In genomic region chr3:41484920-41485319, GRCm38 (mm10) we compare ENCODE assay signal across 23 mouse cellular contexts.
"Had no signal": no experiment of that assay in that cellular context is flagged by ENCODE, and none has a peak within 500 bp of the region (broad histone marks: within the 10 kb centered on the region; RNA-seq: fewer than 3 reads in every experiment).

No protein-coding gene starts in this region.

- ATAC-seq: hindbrain, postnatal 0 days; intestine, embryonic 16.5 days; liver, postnatal 0 days had no signal

- H3K27me3 ChIP-seq: heart, embryonic 13.5 days; heart, embryonic 15.5 days; hindbrain, embryonic 13.5 days; hindbrain, embryonic 15.5 days; kidney, embryonic 15.5 days; limb, embryonic 12.5 days; liver, embryonic 13.5 days; liver, embryonic 15.5 days had no signal

- DNase-seq: gastrocnemius, postnatal 14 days; gastrocnemius, postnatal 36 days; heart, adult 2 months; heart, postnatal 14 days; heart, postnatal 36 days; kidney, adult 11 months; kidney, adult 2 months; kidney, adult 9 months; kidney, postnatal 14 days; kidney, postnatal 36 days; layer of hippocampus, adult 9-11 months; liver; liver, embryonic 13.5 days; liver, postnatal 0 days had no signal
